19 mouse cellular contexts compared by ENCODE assay signal in the genomic region with DNA sequence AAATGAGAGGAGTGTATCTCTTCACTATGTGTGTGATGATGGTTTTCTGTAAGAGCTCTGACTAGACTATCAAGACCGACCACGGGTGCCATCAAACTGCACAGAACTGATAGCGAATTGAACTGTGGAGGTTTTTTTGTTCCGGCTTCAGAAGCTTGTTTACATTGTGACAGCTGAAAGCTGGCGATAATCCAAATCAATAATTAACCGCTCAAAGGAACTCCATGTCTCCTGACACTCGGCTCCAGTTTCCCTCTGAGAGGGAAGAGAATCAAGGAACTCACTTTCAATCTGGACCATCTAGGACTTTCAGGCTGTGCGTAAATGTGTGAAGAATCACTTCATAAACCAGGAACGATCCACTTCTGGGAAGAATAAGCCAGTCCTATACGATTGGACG.
DNase-seq lines count a peak whose midpoint lies in the region; ATAC-seq lines count a peak whose summit lies in the region.
"Had no signal": no experiment of that assay in that cellular context is flagged by ENCODE, and none has a peak within 500 bp of the region (broad histone marks: within the 10 kb centered on the region; RNA-seq: fewer than 3 reads in every experiment).

No protein-coding gene starts in this region.

- no peak overlapping the region for H3K27ac ChIP-seq in forebrain, embryonic 12.5 days
- H3K27ac ChIP-seq in forebrain, embryonic 11.5 days (ENCODE audit: low read depth, low read length), result no peak overlapping the region
- no peak overlapping the region for H3K27ac ChIP-seq in liver, embryonic 11.5 days (ENCODE audit: low read depth, low read length)
- no peak overlapping the region for H3K27ac ChIP-seq in intestine, embryonic 15.5 days
- H3K27ac ChIP-seq: embryonic facial prominence, embryonic 15.5 days; limb, embryonic 10.5 days had no signal

- no peak for DNase-seq in forebrain, embryonic 11.5 days (ENCODE audit: low spot score)
- no peak for DNase-seq in liver, embryonic 11.5 days (ENCODE audit: low spot score)
- DNase-seq in liver, result no peak
- peak; percentile 2 for DNase-seq in Muller cell, postnatal 12 days (ENCODE audit: inconsistent ontology term)
- DNase-seq in ovary, postnatal 36 days (ENCODE audit: low spot score), result no peak
- DNase-seq: gastrocnemius, postnatal 14 days; heart, postnatal 10 days; layer of hippocampus, postnatal 36 days; lung, adult 18-20 months; right cerebral cortex, postnatal 14 days had no signal

- WGBS in forebrain, embryonic 12.5 days, result 73% methylated on average over 11 of the region's 11 CpGs
- 81% methylated on average over 11 of the region's 11 CpGs for WGBS in forebrain, embryonic 11.5 days
- 70% methylated on average over 11 of the region's 11 CpGs for WGBS in liver, embryonic 11.5 days
- 45% methylated on average over 11 of the region's 11 CpGs for WGBS in intestine, embryonic 15.5 days

- no peaks in the 10 kb centered on the region for H3K9me3 ChIP-seq in forebrain, embryonic 12.5 days
- H3K9me3 ChIP-seq in forebrain, embryonic 11.5 days (ENCODE audit: control insufficient read depth, low read length), result no peaks in the 10 kb centered on the region
- no peaks in the 10 kb centered on the region for H3K9me3 ChIP-seq in liver, embryonic 11.5 days (ENCODE audit: control insufficient read depth, low read length)
- no peaks in the 10 kb centered on the region for H3K9me3 ChIP-seq in intestine, embryonic 15.5 days
- H3K9me3 ChIP-seq: embryonic facial prominence, embryonic 15.5 days; limb, embryonic 10.5 days had no signal

- no peak overlapping the region for H3K4me2 ChIP-seq in forebrain, embryonic 12.5 days
- H3K4me2 ChIP-seq in forebrain, embryonic 11.5 days (ENCODE audit: low read depth, low read length, severe bottlenecking), result no peak overlapping the region
- no peak overlapping the region for H3K4me2 ChIP-seq in liver, embryonic 11.5 days
- H3K4me2 ChIP-seq in intestine, embryonic 15.5 days (replicated peaks), result no peak overlapping the region
- H3K4me2 ChIP-seq: embryonic facial prominence, embryonic 15.5 days had no signal

- peaks cover 4% of the 10 kb centered on the region; the same call in 1 of the 2 replicates for H3K4me1 ChIP-seq in forebrain, embryonic 12.5 days
- no peaks in the 10 kb centered on the region for H3K4me1 ChIP-seq in forebrain, embryonic 11.5 days (replicated peaks; ENCODE audit: control insufficient read depth, insufficient read depth, low read length)
- H3K4me1 ChIP-seq in liver, embryonic 11.5 days (replicated peaks; ENCODE audit: control insufficient read depth, insufficient read depth, low read length), result no peaks in the 10 kb centered on the region
- H3K4me1 ChIP-seq in intestine, embryonic 15.5 days (replicated peaks), result no peaks in the 10 kb centered on the region
- H3K4me1 ChIP-seq: embryonic facial prominence, embryonic 15.5 days; limb, embryonic 10.5 days; megakaryocyte, embryonic 14.5 days had no signal

- no peak overlapping the region for H3K9ac ChIP-seq in forebrain, embryonic 12.5 days
- no peak overlapping the region for H3K9ac ChIP-seq in forebrain, embryonic 11.5 days (ENCODE audit: low read length)
- H3K9ac ChIP-seq in liver, embryonic 11.5 days (ENCODE audit: low read depth, low read length), result no peak overlapping the region
- H3K9ac ChIP-seq in intestine, embryonic 15.5 days, result no peak overlapping the region
- H3K9ac ChIP-seq: embryonic facial prominence, embryonic 15.5 days had no signal

- H3K27me3 ChIP-seq in forebrain, embryonic 12.5 days, result no peaks in the 10 kb centered on the region
- H3K27me3 ChIP-seq in forebrain, embryonic 11.5 days (ENCODE audit: control insufficient read depth, insufficient read depth, low read length), result no peaks in the 10 kb centered on the region
- H3K27me3 ChIP-seq in liver, embryonic 11.5 days (replicated peaks; ENCODE audit: control insufficient read depth, insufficient read depth, low read length), result no peaks in the 10 kb centered on the region
- no peaks in the 10 kb centered on the region for H3K27me3 ChIP-seq in intestine, embryonic 15.5 days (replicated peaks)
- H3K27me3 ChIP-seq: embryonic facial prominence, embryonic 15.5 days; megakaryocyte, embryonic 14.5 days; Patski had no signal

- H3K36me3 ChIP-seq in forebrain, embryonic 12.5 days (replicated peaks), result no peaks in the 10 kb centered on the region
- H3K36me3 ChIP-seq in forebrain, embryonic 11.5 days (ENCODE audit: control insufficient read depth, insufficient read depth, low read length), result no peaks in the 10 kb centered on the region
- no peaks in the 10 kb centered on the region for H3K36me3 ChIP-seq in liver, embryonic 11.5 days (ENCODE audit: control insufficient read depth, insufficient read depth, low read length)
- H3K36me3 ChIP-seq in intestine, embryonic 15.5 days, result no peaks in the 10 kb centered on the region
- H3K36me3 ChIP-seq: embryonic facial prominence, embryonic 15.5 days; limb, embryonic 10.5 days had no signal

- no peak overlapping the region for H3K4me3 ChIP-seq in forebrain, embryonic 12.5 days (replicated peaks)
- no peak overlapping the region for H3K4me3 ChIP-seq in forebrain, embryonic 11.5 days (ENCODE audit: low read depth, low read length)
- no peak overlapping the region for H3K4me3 ChIP-seq in liver, embryonic 11.5 days (ENCODE audit: low read depth, low read length)
- H3K4me3 ChIP-seq in intestine, embryonic 15.5 days (replicated peaks), result no peak overlapping the region
- H3K4me3 ChIP-seq: embryonic facial prominence, embryonic 15.5 days; limb, embryonic 10.5 days; megakaryocyte, embryonic 14.5 days; myocyte had no signal

- ATAC-seq in forebrain, embryonic 12.5 days (ENCODE audit: low FRiP score), result peak; percentile 28; the same call in 1 of the 2 replicates
- no peak for ATAC-seq in forebrain, embryonic 11.5 days (replicated peaks; ENCODE audit: low FRiP score)
- 0 out of 2 replicates have a peak, but pooled peaks have one; percentile 34 for ATAC-seq in liver, embryonic 11.5 days (replicated peaks; ENCODE audit: low FRiP score)
- peak; percentile 96 for ATAC-seq in intestine, embryonic 15.5 days
- no peak for ATAC-seq in activated CD4-positive, CD25-positive, alpha-beta regulatory T cell, adult 4 months
- ATAC-seq: inflammation-experienced regulatory T-cells, adult 6 months; Patski had no signal

Comparison
In these comparisons a context has a peak if more than half of its experiments do, and no peak if none do; other contexts are left out.
1. ATAC-seq: peak in forebrain, embryonic 12.5 days (single experiment), liver, embryonic 11.5 days (single experiment) and intestine, embryonic 15.5 days (single experiment); none in forebrain, embryonic 11.5 days (single experiment) and activated CD4-positive, CD25-positive, alpha-beta regulatory T cell, adult 4 months (single experiment).